Mouse (Mus musculus) hindbrain, embryonic 14.5 days (tissue): ENCODE measurements at regions not wholly inside any gene's neighbourhood (a gene's known extent, or its start where the extent isn't known, plus 50 kb on each side); places are given as distances from the start of the nearest gene placed in this dataset.
"Not testable (repeated sequence)": the region's sequence is repeated elsewhere in the genome, so short reads cannot be mapped to it uniquely, and the experiment has no call there.

Experiments used
- ATAC-seq: fragments of 200-750 bp; cut with Nextera tagmentation; 2 replicates; pipeline ENCODE4 v1.8.0; 2017; ENCODE audit warnings: moderate number of reproducible peaks, mild to moderate bottlenecking, moderate TSS enrichment, moderate library complexity; ENCODE audit not compliant: low FRiP score
- DNase-seq: peaks from one replicate; pipeline ENCODE4 v3.0.0-alpha.2; 2015; ENCODE audit warnings: low spot score
- H3K27ac ChIP-seq: fragments of 300-500 bp; sonication (generic); 2 replicates; pipeline ENCODE4 v1.5.1; 2014; ENCODE audit warnings: mild to moderate bottlenecking, moderate library complexity
- H3K27me3 ChIP-seq: fragments of 300-500 bp; sonication (generic); 2 replicates; pipeline ENCODE4 v1.6.1; 2014; ENCODE audit warnings: mild to moderate bottlenecking, low read length, mixed read lengths; ENCODE audit not compliant: control insufficient read depth, insufficient read depth
- H3K36me3 ChIP-seq: fragments of 300-500 bp; sonication (generic); replicated peaks from 2 replicates; pipeline ENCODE4 v1.6.1; 2014; ENCODE audit not compliant: control insufficient read depth, insufficient read depth
- H3K4me1 ChIP-seq: fragments of 300-500 bp; sonication (generic); replicated peaks from 2 replicates; pipeline ENCODE4 v1.6.1; 2014; ENCODE audit warnings: antibody characterized with exemption, low read length, mixed read lengths; ENCODE audit not compliant: control insufficient read depth, insufficient read depth
- H3K4me2 ChIP-seq: fragments of 300-500 bp; sonication (generic); replicated peaks from 2 replicates; pipeline ENCODE4 v1.6.1; 2014; ENCODE audit warnings: mild to moderate bottlenecking, moderate library complexity
- H3K4me3 ChIP-seq: fragments of 300-500 bp; sonication (generic); replicated peaks from 2 replicates; pipeline ENCODE4 v1.5.1; 2014; ENCODE audit warnings: mild to moderate bottlenecking, low read length
- H3K9ac ChIP-seq: fragments of 300-500 bp; sonication (generic); 2 replicates; pipeline ENCODE4 v1.6.1; 2014
- H3K9me3 ChIP-seq: fragments of 300-500 bp; sonication (generic); 2 replicates; pipeline ENCODE4 v1.6.1; 2016; ENCODE audit warnings: low read length; ENCODE audit not compliant: control insufficient read depth
- WGBS: fragments of 180-500 bp; shearing (Covaris S2); extraction: QIAGEN DNeasy Blood & Tissue Kit; methylation state at CpG from one replicate; pipeline ENCODE4 v1.1.7; 2014; 5-methylcytosine and 5-hydroxymethylcytosine counted together

GRCm38 (mm10) chr7:116713200-116713599 is 209.0 kb downstream of the Nucb2 start:
- no peaks in the 10 kb centered on the region for H3K4me1 ChIP-seq
- no peak overlapping the region for H3K27ac ChIP-seq
- DNase-seq: peak; percentile 42
- no peaks in the 10 kb centered on the region for H3K9me3 ChIP-seq
- no peak overlapping the region for H3K4me3 ChIP-seq
- H3K4me2 ChIP-seq: no peak overlapping the region
- 57% methylated on average over 8 of the region's 8 CpGs for WGBS
- ATAC-seq: 0 out of 2 replicates have a peak, but pooled peaks have one; percentile 11
- H3K36me3 ChIP-seq: no peaks in the 10 kb centered on the region
- H3K9ac ChIP-seq: no peak overlapping the region
- no peaks in the 10 kb centered on the region for H3K27me3 ChIP-seq

DNA sequence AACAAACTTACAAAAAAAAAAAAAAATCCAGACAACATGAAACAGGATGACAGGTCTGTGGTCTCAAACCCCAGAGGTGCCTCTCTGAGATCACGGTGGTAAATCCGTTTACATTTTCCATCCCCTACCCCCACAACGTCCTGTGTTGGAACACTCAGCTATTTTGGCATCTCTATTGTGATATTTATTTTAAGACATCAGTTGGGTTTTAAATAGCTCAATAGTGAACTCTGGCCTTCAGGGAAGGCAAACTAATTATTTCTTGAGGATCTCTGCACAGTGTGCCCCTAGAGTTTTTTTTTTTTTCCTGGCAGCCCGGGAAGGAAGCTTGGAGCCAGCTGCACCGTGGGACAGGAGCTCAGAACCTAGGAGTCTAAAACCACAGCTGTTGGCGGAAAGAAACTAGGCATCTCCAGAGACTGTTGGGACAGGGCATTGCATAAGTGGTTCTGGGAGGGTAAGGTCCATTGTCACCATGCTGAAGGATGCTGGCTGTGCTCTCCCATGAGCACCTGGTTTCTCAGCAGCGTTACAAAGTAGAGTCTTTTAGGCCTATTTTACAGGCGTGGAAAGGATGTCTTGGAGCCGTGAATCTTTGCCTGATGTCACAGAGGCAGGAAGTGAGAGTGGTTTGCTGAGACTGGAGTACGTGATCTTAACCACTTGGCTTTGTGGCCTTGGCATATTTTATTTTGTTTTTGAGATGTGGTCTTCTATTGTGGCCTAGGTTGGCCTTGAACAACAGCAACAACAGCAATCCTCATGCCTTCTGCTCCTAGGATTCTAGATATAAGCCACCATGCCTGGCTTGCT is 211.3 kb downstream of the Nucb2 start:
- no peak overlapping the region for H3K4me2 ChIP-seq
- no peak overlapping the region for H3K9ac ChIP-seq
- H3K4me1 ChIP-seq: no peaks in the 10 kb centered on the region
- H3K27ac ChIP-seq: no peak overlapping the region
- DNase-seq: no peak
- 58% methylated on average over 10 of the region's 10 CpGs for WGBS
- H3K4me3 ChIP-seq: no peak overlapping the region
- H3K9me3 ChIP-seq: no peaks in the 10 kb centered on the region
- H3K36me3 ChIP-seq: no peaks in the 10 kb centered on the region
- ATAC-seq: no peak
- no peaks in the 10 kb centered on the region for H3K27me3 ChIP-seq

DNA sequence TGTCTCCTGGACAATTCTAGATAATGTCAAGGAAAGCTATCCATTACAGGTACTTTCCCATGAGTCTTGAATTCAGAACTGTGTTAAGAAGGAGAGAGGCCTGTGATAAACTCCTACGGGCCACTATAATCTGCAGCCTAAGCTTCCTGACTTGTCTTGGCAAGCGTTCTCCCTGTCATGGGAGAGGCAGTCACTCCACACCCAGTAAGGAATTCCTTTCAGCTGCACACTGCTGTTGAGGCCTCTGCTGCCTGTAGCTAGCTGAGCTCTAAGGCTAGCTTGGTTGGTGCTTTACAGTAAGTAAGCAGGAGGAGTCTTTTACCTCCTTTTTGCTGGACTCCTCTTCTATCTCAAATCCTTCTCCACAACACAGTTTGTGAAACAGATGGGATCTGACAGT is 224.2 kb downstream of the Nucb2 start:
- Histone ChIP-seq H3K36me3 (no peaks in the 10 kb centered on the region), H3K4me3 (no peak overlapping the region), H3K4me1 (peaks cover 3% of the 10 kb centered on the region; the same call in 1 of the 2 replicates), H3K27me3 (no peaks in the 10 kb centered on the region), H3K9ac (no peak overlapping the region), H3K27ac (no peak overlapping the region), H3K9me3 (no peaks in the 10 kb centered on the region), H3K4me2 (no peak overlapping the region)
- WGBS: 71% methylated on average over 2 of the region's 2 CpGs
- DNase-seq (no peak), ATAC-seq (no peak)

DNA sequence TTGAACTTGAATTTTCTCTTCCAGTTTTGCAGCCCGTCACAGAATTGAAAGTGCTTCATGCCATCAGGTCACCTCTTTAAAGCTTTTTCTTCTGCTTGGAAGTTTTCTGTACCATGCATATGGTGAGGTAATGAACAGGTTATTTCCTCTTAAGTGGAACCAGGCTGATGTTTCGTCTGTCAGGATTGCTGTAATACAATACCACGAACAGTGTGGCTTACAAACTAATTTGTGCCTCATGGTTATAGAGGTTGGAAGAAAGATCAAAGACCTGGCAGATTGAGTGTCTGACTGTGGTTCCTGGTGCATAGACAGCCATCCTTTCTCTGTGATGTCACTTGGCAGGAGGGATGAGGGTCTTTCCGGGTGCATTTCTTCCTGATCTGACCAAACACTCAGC is 225.6 kb downstream of the Nucb2 start:
- no peaks in the 10 kb centered on the region for H3K9me3 ChIP-seq
- no peaks in the 10 kb centered on the region for H3K27me3 ChIP-seq
- DNase-seq: no peak
- H3K27ac ChIP-seq: 0 out of 2 replicates have a peak overlapping the region, but pooled peaks have one; percentile 14
- H3K4me2 ChIP-seq: no peak overlapping the region
- peaks cover 3% of the 10 kb centered on the region; the same call in 1 of the 2 replicates for H3K4me1 ChIP-seq
- WGBS: 71% methylated on average over 4 of the region's 4 CpGs
- ATAC-seq: no peak
- H3K36me3 ChIP-seq: no peaks in the 10 kb centered on the region
- H3K9ac ChIP-seq: no peak overlapping the region
- H3K4me3 ChIP-seq: no peak overlapping the region

GRCm38 (mm10) chr7:116735676-116736075 is 231.5 kb downstream of the Nucb2 start:
- no peaks in the 10 kb centered on the region for H3K36me3 ChIP-seq
- H3K27me3 ChIP-seq: no peaks in the 10 kb centered on the region
- H3K9me3 ChIP-seq: no peaks in the 10 kb centered on the region
- H3K4me3 ChIP-seq: no peak overlapping the region
- no peaks in the 10 kb centered on the region for H3K4me1 ChIP-seq
- ATAC-seq (no peak), DNase-seq (no peak)
- H3K27ac ChIP-seq: no peak overlapping the region
- no peak overlapping the region for H3K9ac ChIP-seq
- H3K4me2 ChIP-seq: no peak overlapping the region
- WGBS: 58% methylated on average over 3 of the region's 3 CpGs

DNA sequence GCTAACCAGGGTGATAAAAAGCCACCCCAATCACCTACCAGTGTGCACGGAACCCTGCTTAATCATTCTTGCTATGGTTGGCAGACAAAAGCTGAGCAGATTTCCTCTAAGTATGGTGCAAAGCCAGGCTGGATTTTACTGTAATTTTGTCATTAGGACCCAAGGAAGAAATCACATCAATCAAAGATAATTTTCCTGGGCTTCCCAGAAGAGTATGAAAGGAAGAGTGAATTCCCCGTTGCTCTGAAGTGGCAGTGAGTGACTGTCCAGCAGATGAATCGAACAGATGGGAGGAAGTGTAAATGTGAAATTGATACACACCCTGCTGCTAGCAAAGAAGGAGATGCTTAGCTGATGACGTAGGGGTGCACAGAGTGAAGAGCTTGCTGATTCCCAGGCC is 232.2 kb downstream of the Nucb2 start:
- 37% methylated on average over 4 of the region's 4 CpGs for WGBS
- H3K27ac ChIP-seq: no peak overlapping the region
- H3K4me3 ChIP-seq: no peak overlapping the region
- no peaks in the 10 kb centered on the region for H3K4me1 ChIP-seq
- DNase-seq: peak; percentile 41
- H3K4me2 ChIP-seq: no peak overlapping the region
- H3K27me3 ChIP-seq: no peaks in the 10 kb centered on the region
- H3K36me3 ChIP-seq: no peaks in the 10 kb centered on the region
- ATAC-seq: no peak
- H3K9ac ChIP-seq: no peak overlapping the region
- no peaks in the 10 kb centered on the region for H3K9me3 ChIP-seq

DNA sequence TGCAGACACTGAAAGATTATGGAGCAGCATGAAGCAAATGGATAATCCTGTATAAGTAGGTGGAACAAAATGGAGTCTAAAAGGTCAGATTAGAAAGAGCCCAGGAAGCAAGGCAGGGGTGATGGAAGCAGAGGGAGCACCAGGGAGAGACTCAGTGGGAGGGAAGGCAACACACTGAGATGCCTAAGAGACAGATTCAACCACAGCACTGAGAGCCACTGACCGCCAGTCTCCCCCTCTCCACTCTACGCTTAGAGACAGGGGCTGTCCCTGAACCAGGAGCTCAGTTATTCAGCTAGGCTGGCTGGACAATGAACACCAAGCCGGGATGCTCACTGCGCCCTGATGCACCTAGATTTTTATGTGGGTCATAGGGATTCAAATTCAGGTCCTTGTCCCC is 233.8 kb downstream of the Nucb2 start:
- Histone ChIP-seq H3K9me3 (no peaks in the 10 kb centered on the region), H3K27ac (no peak overlapping the region), H3K9ac (no peak overlapping the region), H3K4me3 (no peak overlapping the region), H3K4me1 (no peaks in the 10 kb centered on the region), H3K27me3 (no peaks in the 10 kb centered on the region), H3K36me3 (no peaks in the 10 kb centered on the region), H3K4me2 (no peak overlapping the region)
- WGBS: 92% methylated on average over 4 of the region's 4 CpGs
- ATAC-seq (no peak), DNase-seq (no peak)

GRCm38 (mm10) chr7:116754556-116754955 is 250.4 kb downstream of the Nucb2 start:
- Histone ChIP-seq H3K27ac (no peak overlapping the region), H3K4me1 (no peaks in the 10 kb centered on the region), H3K27me3 (no peaks in the 10 kb centered on the region), H3K9ac (no peak overlapping the region), H3K9me3 (no peaks in the 10 kb centered on the region), H3K4me2 (no peak overlapping the region), H3K36me3 (no peaks in the 10 kb centered on the region), H3K4me3 (no peak overlapping the region)
- ATAC-seq (no peak), DNase-seq (no peak)

GRCm38 (mm10) chr7:116792181-116792580 is 288.0 kb downstream of the Nucb2 start:
- 93% methylated on average over 19 of the region's 19 CpGs for WGBS
- not testable (repeated sequence) for H3K36me3 ChIP-seq

More at GRCm38 (mm10) chr7:116792181-116792580, 288.0 kb downstream of the Nucb2 start:
- not testable (repeated sequence) for DNase-seq, H3K27ac ChIP-seq, H3K4me2 ChIP-seq, H3K4me3 ChIP-seq, H3K9ac ChIP-seq, H3K4me1 ChIP-seq, H3K27me3 ChIP-seq, H3K9me3 ChIP-seq, ATAC-seq
